Mouse (Mus musculus) heart, postnatal 0 days (tissue): ENCODE results near the gene Epo. TPM values are rescaled to one million over a fixed set of nuclear protein-coding genes. Genes with fewer than 3 reads are reported as not detected.
A peak's percentile ranks its signal among the peaks of the same experiment; 100 is the strongest.

ENCODE experiments used
- ATAC-seq: fragments of 200-750 bp; cut with Nextera tagmentation; 2 replicates; pipeline ENCODE4 v1.8.0; 2017; ENCODE audit warnings: low read depth, moderate number of reproducible peaks, moderate library complexity; ENCODE audit not compliant: insufficient read depth
- DNase-seq: peaks from one replicate; pipeline ENCODE4 v3.0.0-alpha.2; 2016; ENCODE audit warnings: low spot score
- H3K27ac ChIP-seq: fragments of 300-500 bp; sonication (generic); 2 replicates; pipeline ENCODE4 v1.5.1; 2014; ENCODE audit warnings: low read depth, mild to moderate bottlenecking
- H3K27me3 ChIP-seq: fragments of 300-500 bp; sonication (generic); 2 replicates; pipeline ENCODE4 v1.6.1; 2014; ENCODE audit warnings: low read length, mixed read lengths; ENCODE audit not compliant: control insufficient read depth, insufficient read depth
- H3K36me3 ChIP-seq: fragments of 300-500 bp; sonication (generic); replicated peaks from 2 replicates; pipeline ENCODE4 v1.6.1; 2014; ENCODE audit warnings: low read length, mixed read lengths; ENCODE audit not compliant: control insufficient read depth, insufficient read depth
- H3K4me1 ChIP-seq: fragments of 300-500 bp; sonication (generic); 2 replicates; pipeline ENCODE4 v1.6.1; 2014; ENCODE audit warnings: antibody characterized with exemption; ENCODE audit not compliant: control insufficient read depth, insufficient read depth
- H3K4me2 ChIP-seq: fragments of 300-500 bp; sonication (generic); 2 replicates; pipeline ENCODE4 v1.6.1; 2014; ENCODE audit warnings: low read depth, mild to moderate bottlenecking, low read length, moderate library complexity
- H3K4me3 ChIP-seq: fragments of 300-500 bp; sonication (generic); 2 replicates; pipeline ENCODE4 v1.5.1; 2014; ENCODE audit warnings: low read depth, low read length
- H3K9ac ChIP-seq: fragments of 300-500 bp; sonication (generic); replicated peaks from 2 replicates; pipeline ENCODE4 v1.6.1; 2014; ENCODE audit warnings: low read depth, low read length, mixed read lengths
- H3K9me3 ChIP-seq: fragments of 300-500 bp; sonication (generic); replicated peaks from 2 replicates; pipeline ENCODE4 v1.6.1; 2016; ENCODE audit warnings: low read length; ENCODE audit not compliant: control insufficient read depth
- CTCF ChIP-seq: IDR thresholded peaks from 2 replicates; pipeline ENCODE4 v1.5.1; 2016; ENCODE audit warnings: antibody characterized with exemption, control low read depth, low read depth
- EP300 ChIP-seq: IDR thresholded peaks from 2 replicates; pipeline ENCODE4 v1.6.1; 2016; ENCODE audit warnings: antibody characterized with exemption, low read depth
- WGBS: fragments of 180-500 bp; shearing (Covaris S2); extraction: QIAGEN DNeasy Blood & Tissue Kit; methylation state at CpG from one replicate; pipeline ENCODE4 v1.1.7; 2014; 5-methylcytosine and 5-hydroxymethylcytosine counted together
- polyA plus RNA-seq: library from polyadenylated mRNA; unstranded; fragments of >200 nt; fragmentation: Nextera tagmentation; extraction: Ambion mirVana; gene quantifications from 2 replicates; pipeline ENCODE4 v1.2.1, GENCODE M21; 2015
- total RNA-seq: library from RNA; depleted of rRNA; stranded (reverse); fragments of >200 nt; gene quantifications from 2 replicates; pipeline ENCODE4 v1.2.3, GENCODE M21; 2014; ENCODE audit warnings: low replicate concordance

Epo gene
- total and polyA plus RNA-seq, 2 experiments from 2014 or later = not detected

DNA sequence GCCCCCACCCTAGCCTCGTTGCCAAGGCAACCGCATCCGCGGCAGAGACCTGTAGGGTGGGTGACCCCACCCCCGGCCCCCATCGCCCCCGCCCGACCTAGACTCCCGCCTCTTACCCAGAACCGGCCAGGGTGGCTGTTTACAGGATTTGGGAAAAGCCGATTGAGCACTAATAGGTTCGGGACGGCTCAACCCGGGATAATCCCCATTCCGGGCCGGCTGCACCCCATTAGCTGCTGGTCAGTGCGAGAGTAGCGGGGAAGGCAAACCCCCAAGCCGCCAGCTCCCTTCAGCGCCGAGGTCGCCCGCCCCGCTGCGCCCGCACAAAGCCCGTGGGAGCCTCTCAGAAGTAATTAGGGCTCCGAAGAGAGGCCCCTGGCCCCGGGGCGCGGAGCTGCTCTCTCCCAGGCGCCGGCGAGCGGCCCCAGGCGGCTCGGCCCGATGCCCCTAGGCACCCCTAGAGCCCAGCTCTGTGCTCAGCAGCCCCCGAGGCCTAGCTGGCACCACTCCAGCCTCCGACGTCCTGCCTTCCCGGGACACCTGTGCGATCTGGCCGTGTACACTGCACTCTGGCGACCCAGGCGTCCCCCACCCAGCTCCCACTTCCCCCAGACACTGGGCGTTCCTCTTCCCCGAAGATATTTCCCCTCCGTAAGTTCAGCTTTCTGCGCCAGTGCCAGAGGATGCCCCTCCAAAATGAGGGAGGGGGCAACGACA is 1.5 kb downstream of the Epo start:
- Histone ChIP-seq H3K27me3 (no peaks in the 10 kb centered on the region), H3K4me2 (peak overlapping the region; percentile 93), H3K9ac (peak overlapping the region; percentile 73), H3K4me1 (peaks cover 6% of the 10 kb centered on the region; the same call in 1 of the 2 replicates), H3K36me3 (peaks cover 36% of the 10 kb centered on the region), H3K27ac (peak overlapping the region; percentile 94), H3K9me3 (no peaks in the 10 kb centered on the region), H3K4me3 (peak overlapping the region; percentile 93)
- WGBS = under 1% methylated on average over 50 of the region's 51 CpGs
- DNase-seq (no peak), ATAC-seq (peak; percentile 3; the same call in 1 of the 2 replicates)
- TF ChIP-seq CTCF = no peak
- TF ChIP-seq EP300 = no peak

DNA sequence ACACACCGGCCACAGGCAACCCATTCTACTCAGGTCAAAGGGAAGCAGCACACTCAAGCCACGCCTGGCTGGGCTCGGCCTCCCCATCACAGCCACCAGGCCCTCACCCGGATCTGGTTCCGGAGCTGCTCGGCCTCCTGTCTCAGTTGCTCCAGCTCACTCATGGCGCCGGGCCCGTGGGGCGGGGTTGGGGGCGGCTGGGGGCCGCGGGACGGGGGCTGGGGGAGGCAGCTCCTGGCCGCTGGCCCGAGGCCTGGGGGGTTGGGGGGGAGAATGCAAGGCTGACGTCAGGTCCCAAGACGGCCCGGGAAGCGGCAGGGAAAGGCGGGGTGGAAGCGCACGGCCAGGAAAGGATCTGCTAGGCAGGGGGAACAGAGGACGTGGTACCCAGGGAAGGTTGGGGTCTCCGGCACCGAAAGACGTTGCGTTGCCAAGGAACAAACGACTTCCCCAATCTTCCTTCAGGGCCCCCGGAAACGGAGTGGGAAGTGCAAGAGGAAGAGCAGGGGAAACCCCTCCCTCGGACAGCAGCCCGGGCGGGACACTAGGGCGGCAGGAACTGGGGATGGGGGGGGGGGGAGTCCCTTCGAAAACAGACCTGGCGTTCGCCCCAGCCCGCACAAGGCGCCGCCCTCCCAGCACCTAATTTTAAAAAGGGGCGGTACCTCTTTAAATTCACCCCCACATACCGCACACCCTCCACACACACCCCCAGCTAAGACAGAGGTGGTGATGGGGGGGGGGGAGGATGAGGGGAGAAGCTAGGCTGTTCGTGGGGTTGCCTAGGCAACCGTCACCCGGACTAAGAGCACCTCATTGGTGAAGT is 2.2 kb downstream of the Epo start:
- H3K9me3 ChIP-seq = no peaks in the 10 kb centered on the region
- peak overlapping the region; percentile 94 for H3K27ac ChIP-seq
- H3K4me2 ChIP-seq = peak overlapping the region; percentile 93
- WGBS = under 1% methylated on average over 43 of the region's 46 CpGs
- peaks cover 43% of the 10 kb centered on the region for H3K36me3 ChIP-seq
- no peaks in the 10 kb centered on the region for H3K27me3 ChIP-seq
- peak overlapping the region; percentile 73 for H3K9ac ChIP-seq
- peak overlapping the region; percentile 93 for H3K4me3 ChIP-seq
- peaks cover 6% of the 10 kb centered on the region; the same call in 1 of the 2 replicates for H3K4me1 ChIP-seq
- TF ChIP-seq EP300 (no peak), CTCF (no peak)
- ATAC-seq = peak; percentile 21
- peak; percentile 47 for DNase-seq

DNA sequence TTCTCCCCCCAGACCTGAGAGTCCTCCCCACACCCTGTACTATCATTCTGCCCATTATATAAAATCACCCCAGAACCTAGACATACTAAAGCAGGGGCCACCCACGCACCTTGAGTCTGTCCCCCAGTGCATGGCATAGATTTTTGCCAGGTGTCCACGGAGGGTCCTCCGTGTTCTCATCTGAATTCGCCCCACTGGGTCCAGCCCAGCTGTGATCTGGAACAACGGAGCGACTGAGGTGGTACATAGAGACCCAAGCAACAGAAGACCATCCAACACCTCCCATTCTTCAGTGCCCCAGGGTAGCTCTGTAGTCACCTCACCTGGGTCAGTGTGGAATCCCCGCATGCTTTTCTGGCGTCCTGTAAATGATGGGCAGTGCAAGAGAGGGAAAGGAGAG is 3.0 kb downstream of the Epo start:
- DNase-seq (no peak), ATAC-seq (no peak)
- H3K27me3 ChIP-seq = no peaks in the 10 kb centered on the region
- 79% methylated on average over 8 of the region's 8 CpGs for WGBS
- TF ChIP-seq EP300 (no peak), CTCF (no peak)
- peak overlapping the region; percentile 93 for H3K4me3 ChIP-seq
- peak overlapping the region; percentile 94 for H3K27ac ChIP-seq
- H3K4me1 ChIP-seq = peaks cover 6% of the 10 kb centered on the region; the same call in 1 of the 2 replicates
- no peaks in the 10 kb centered on the region for H3K9me3 ChIP-seq
- H3K4me2 ChIP-seq = peak overlapping the region; percentile 93
- peak overlapping the region; percentile 73 for H3K9ac ChIP-seq
- H3K36me3 ChIP-seq = peaks cover 50% of the 10 kb centered on the region

DNA sequence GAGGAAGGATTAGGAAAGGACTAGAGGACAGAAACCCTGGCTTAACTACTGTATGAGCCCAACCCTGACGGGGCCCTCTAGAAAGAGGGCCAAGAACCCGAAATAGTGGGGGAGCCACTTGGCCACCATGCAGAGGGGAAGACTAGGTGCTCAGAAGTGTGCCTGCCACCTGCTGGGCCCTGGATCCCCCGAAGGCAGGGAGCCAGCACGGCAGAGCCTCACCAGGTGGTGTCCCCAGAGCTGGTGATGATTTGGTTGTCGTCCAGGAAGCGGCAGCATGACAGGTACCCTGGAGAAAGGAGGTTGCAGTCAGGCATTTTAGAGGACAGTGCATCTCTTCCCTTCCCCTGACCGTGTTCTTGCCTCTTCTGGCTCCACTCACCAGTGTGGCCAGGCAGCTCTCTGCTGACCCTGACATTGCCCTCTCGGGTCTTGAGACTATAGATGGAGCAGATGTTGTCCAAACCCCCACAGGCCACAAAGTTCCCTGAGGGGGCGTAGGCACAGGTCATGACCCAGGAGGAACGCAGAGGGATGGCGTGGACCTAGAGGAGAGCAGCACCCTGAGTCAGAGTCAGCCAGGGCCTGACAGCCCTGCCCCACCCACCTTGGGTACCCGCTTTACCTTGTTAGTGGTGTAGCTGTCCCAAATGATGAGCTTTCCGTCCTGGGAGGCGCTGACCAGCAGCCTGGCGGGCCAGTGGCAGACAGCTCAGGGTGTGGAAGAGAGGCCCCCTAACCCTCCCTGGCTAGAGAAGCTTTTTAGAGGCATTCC is 3.6 kb downstream of the Epo start:
- TF ChIP-seq CTCF (no peak), EP300 (no peak)
- 72% methylated on average over 15 of the region's 15 CpGs for WGBS
- Histone ChIP-seq H3K27me3 (no peaks in the 10 kb centered on the region), H3K9me3 (no peaks in the 10 kb centered on the region), H3K27ac (no peak overlapping the region), H3K9ac (no peak overlapping the region), H3K4me1 (peaks cover 6% of the 10 kb centered on the region; the same call in 1 of the 2 replicates), H3K4me2 (no peak overlapping the region), H3K4me3 (no peak overlapping the region), H3K36me3 (peaks cover 57% of the 10 kb centered on the region)
- no peak for DNase-seq
- no peak for ATAC-seq
